Mouse (Mus musculus): Measurements from ENCODE around the gene Vps53. TPM values are rescaled to one million over a fixed set of nuclear protein-coding genes. Genes with fewer than 3 reads are reported as not detected.

The Vps53 gene
- polyA plus RNA-seq, 2 experiments: 9.4 to 12.7 TPM

DNA sequence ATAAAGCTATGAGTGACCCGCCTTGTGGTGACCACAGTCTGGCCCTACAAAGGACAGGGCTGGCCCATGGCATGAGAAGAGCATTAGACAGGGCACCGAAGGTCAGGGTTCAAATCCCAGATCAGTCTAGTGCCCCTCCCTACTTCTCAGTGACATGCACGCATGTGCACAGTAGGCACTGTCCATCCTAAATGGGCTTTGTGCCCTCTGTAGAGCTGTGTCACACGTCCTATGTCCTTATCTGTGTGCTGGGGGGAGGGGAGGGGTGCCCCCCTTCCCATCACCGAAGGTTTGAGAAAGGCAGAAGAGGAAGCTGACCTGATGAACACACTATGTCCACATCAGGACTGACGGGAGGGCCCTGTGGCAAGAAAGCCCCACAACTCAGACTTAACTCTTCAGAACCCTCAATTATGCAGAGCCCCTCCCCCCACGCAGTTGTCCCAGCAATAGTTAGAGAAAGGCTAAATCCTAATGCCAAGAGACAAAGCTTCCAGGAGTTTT is 154.3 kb downstream of the Vps53 start:
- no peak for ATAC-seq (ENCODE audit: insufficient read depth)
- Histone ChIP-seq H3K9ac (replicated peaks) (no peak overlapping the region), H3K4me3 (ENCODE audit: insufficient read depth in 1 of 2, low read depth in 2 of 2, low read length in 2 of 2) (no peak overlapping the region), H3K9me3 (ENCODE audit: control insufficient read depth, low read length) (no peaks in the 10 kb centered on the region), H3K4me2 (ENCODE audit: low read depth) (no peak overlapping the region), H3K36me3 (replicated peaks; ENCODE audit: control insufficient read depth, insufficient read depth, low read depth) (no peaks in the 10 kb centered on the region), H3K27ac (no peak overlapping the region), H3K27me3 (ENCODE audit: control insufficient read depth, insufficient read depth, low read length) (peaks cover 25% of the 10 kb centered on the region), H3K4me1 (replicated peaks; ENCODE audit: control insufficient read depth in 2 of 2, insufficient read depth in 2 of 2, low read length in 1 of 2) (peaks cover 0 to 5% of the 10 kb centered on the region in 2 experiments; a peak in 2 of 4 replicates)
- TF ChIP-seq CTCF (IDR thresholded peaks at IDR 0.05; ENCODE audit: low read depth) (no peak), EP300 (IDR thresholded peaks at IDR 0.05; ENCODE audit: low read depth) (no peak)
- no peak for DNase-seq (ENCODE audit: low read depth in 3 of 3, low spot score in 3 of 3)
- WGBS (ENCODE audit: insufficient replicate concordance): 37% methylated on average over 7 of the region's 7 CpGs

DNA sequence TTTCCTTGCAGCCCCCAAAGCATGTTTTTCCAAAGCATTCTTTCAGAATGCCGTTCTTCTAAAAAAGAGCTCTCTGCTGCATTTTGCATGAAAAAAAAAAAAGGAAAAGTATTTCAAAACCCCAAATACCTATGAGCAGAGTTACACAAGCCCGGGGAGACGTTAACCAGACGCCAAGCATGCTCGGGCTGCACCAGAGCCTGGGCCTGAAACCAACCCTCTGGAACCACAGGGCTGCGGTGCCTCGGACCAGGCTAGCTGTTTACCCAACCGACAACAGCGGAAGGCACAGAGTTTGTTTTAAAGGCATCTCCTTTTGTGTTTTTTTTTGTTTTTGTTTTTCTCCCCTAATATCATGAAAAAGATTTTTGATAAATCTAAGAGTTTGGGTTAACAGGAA is 158.5 kb downstream of the Vps53 start:
- H3K4me3 ChIP-seq (ENCODE audit: insufficient read depth in 1 of 2, low read depth in 2 of 2, low read length in 2 of 2): no peak overlapping the region
- TF ChIP-seq EP300 (IDR thresholded peaks at IDR 0.05; ENCODE audit: low read depth): no peak
- no peak for TF ChIP-seq CTCF (IDR thresholded peaks at IDR 0.05; ENCODE audit: low read depth)
- no peaks in the 10 kb centered on the region for H3K36me3 ChIP-seq (replicated peaks; ENCODE audit: control insufficient read depth, insufficient read depth, low read depth)
- no peak overlapping the region for H3K27ac ChIP-seq
- DNase-seq (ENCODE audit: low read depth in 3 of 3, low spot score in 3 of 3): no peak
- 64% methylated on average over 9 of the region's 9 CpGs for WGBS (ENCODE audit: insufficient replicate concordance)
- H3K27me3 ChIP-seq (ENCODE audit: control insufficient read depth, insufficient read depth, low read length): peaks cover 2% of the 10 kb centered on the region; the same call in 1 of the 2 replicates
- H3K4me2 ChIP-seq (ENCODE audit: low read depth): no peak overlapping the region
- no peaks in the 10 kb centered on the region for H3K9me3 ChIP-seq (ENCODE audit: control insufficient read depth, low read length)
- H3K9ac ChIP-seq (replicated peaks): no peak overlapping the region
- H3K4me1 ChIP-seq (replicated peaks; ENCODE audit: control insufficient read depth in 2 of 2, insufficient read depth in 2 of 2, low read length in 1 of 2): no peaks in the 10 kb centered on the region
- no peak for ATAC-seq (ENCODE audit: insufficient read depth)

DNA sequence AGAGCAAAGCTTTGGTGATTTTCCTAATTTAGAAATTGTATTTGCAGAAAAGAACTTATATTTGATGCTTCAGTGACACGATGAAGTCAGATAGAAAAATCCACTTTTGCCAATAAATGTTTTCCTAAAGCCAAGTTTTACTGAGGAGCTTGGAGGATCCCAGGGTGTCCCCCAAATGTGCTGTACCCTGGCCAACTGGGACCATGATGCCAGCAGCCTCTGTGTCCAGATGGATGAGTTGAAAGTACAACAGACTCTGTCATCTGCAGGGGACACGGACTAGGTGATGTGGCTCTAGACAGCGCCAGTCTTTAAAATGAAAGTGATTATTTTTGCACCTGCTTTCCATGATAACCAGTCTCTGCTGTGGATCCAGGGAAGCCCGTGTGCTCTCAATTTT is 159.6 kb downstream of the Vps53 start:
- TF ChIP-seq CTCF (IDR thresholded peaks at IDR 0.05; ENCODE audit: low read depth): no peak
- TF ChIP-seq EP300 (IDR thresholded peaks at IDR 0.05; ENCODE audit: low read depth): no peak
- no peak overlapping the region for H3K27ac ChIP-seq
- H3K9ac ChIP-seq (replicated peaks): no peak overlapping the region
- WGBS (ENCODE audit: insufficient replicate concordance): 69% methylated on average over 4 of the region's 4 CpGs
- H3K27me3 ChIP-seq (ENCODE audit: control insufficient read depth, insufficient read depth, low read length): no peaks in the 10 kb centered on the region; the same call in 1 of the 2 replicates
- ATAC-seq (ENCODE audit: insufficient read depth) (no peak), DNase-seq (ENCODE audit: low read depth in 3 of 3, low spot score in 3 of 3) (no peak)
- no peak overlapping the region for H3K4me3 ChIP-seq (ENCODE audit: insufficient read depth in 1 of 2, low read depth in 2 of 2, low read length in 2 of 2)
- H3K4me2 ChIP-seq (ENCODE audit: low read depth): no peak overlapping the region
- H3K4me1 ChIP-seq (replicated peaks; ENCODE audit: control insufficient read depth in 2 of 2, insufficient read depth in 2 of 2, low read length in 1 of 2): no peaks in the 10 kb centered on the region
- no peaks in the 10 kb centered on the region for H3K36me3 ChIP-seq (replicated peaks; ENCODE audit: control insufficient read depth, insufficient read depth, low read depth)
- no peaks in the 10 kb centered on the region for H3K9me3 ChIP-seq (ENCODE audit: control insufficient read depth, low read length)

DNA sequence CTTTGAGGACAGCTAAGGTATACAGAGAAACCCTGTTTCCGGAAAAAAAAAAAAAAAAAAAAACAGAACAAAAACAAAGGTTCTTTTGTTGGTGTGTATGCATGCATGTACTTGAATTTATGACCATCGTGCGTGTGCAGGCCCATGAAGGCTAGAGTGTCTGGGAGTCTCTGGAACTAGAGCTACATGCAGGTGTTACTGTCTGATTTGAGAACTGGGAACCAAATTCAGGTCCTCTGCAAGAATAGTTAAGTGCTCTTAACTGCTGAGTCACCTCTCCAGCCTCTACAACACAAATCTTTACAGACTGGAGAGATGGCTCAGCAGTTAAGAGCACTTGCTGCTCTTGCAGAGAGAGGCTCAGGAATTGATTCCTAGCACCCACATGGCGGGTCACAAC is 163.6 kb downstream of the Vps53 start:
- H3K4me3 ChIP-seq (ENCODE audit: insufficient read depth in 1 of 2, low read depth in 2 of 2, low read length in 2 of 2): no peak overlapping the region
- H3K27ac ChIP-seq: no peak overlapping the region
- WGBS (ENCODE audit: insufficient replicate concordance): 57% methylated on average over 4 of the region's 4 CpGs
- H3K27me3 ChIP-seq (ENCODE audit: control insufficient read depth, insufficient read depth, low read length): no peaks in the 10 kb centered on the region
- no peaks in the 10 kb centered on the region for H3K36me3 ChIP-seq (replicated peaks; ENCODE audit: control insufficient read depth, insufficient read depth, low read depth)
- H3K9me3 ChIP-seq (ENCODE audit: control insufficient read depth, low read length): no peaks in the 10 kb centered on the region
- no peaks in the 10 kb centered on the region for H3K4me1 ChIP-seq (replicated peaks; ENCODE audit: control insufficient read depth in 2 of 2, insufficient read depth in 2 of 2, low read length in 1 of 2)
- no peak for DNase-seq (ENCODE audit: low read depth in 3 of 3, low spot score in 3 of 3)
- no peak overlapping the region for H3K9ac ChIP-seq (replicated peaks)
- ATAC-seq (ENCODE audit: insufficient read depth): no peak
- H3K4me2 ChIP-seq (ENCODE audit: low read depth): no peak overlapping the region
- TF ChIP-seq EP300 (IDR thresholded peaks at IDR 0.05; ENCODE audit: low read depth): no peak
- no peak for TF ChIP-seq CTCF (IDR thresholded peaks at IDR 0.05; ENCODE audit: low read depth)

DNA sequence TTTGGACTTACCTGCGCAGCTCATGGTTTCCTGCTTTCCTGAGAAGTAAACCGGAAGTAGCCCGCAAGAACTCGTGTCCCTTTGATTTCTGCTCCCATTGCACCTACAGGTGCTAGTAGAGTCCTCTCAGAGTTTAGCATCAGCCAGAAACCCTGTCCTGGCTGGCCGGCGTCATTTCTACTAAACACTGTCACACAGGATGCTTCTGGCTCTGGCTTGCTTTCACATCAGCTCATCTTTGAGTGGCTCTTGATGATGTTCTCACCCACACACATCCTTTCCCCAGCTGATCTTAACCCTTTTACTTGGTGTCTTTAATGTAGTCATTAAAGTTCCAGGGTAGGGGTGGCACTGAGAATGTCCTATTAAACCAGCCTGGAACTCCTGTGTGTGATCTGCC is 164.2 kb downstream of the Vps53 start:
- DNase-seq (ENCODE audit: low read depth in 3 of 3, low spot score in 3 of 3) (no peak), ATAC-seq (ENCODE audit: insufficient read depth) (no peak)
- H3K4me3 ChIP-seq (ENCODE audit: insufficient read depth in 1 of 2, low read depth in 2 of 2, low read length in 2 of 2): no peak overlapping the region
- H3K27ac ChIP-seq: no peak overlapping the region
- H3K36me3 ChIP-seq (replicated peaks; ENCODE audit: control insufficient read depth, insufficient read depth, low read depth): no peaks in the 10 kb centered on the region
- H3K9ac ChIP-seq (replicated peaks): no peak overlapping the region
- H3K4me1 ChIP-seq (replicated peaks; ENCODE audit: control insufficient read depth in 2 of 2, insufficient read depth in 2 of 2, low read length in 1 of 2): no peaks in the 10 kb centered on the region
- H3K9me3 ChIP-seq (ENCODE audit: control insufficient read depth, low read length): no peaks in the 10 kb centered on the region
- 67% methylated on average over 6 of the region's 6 CpGs for WGBS (ENCODE audit: insufficient replicate concordance)
- TF ChIP-seq EP300 (IDR thresholded peaks at IDR 0.05; ENCODE audit: low read depth) (no peak), CTCF (IDR thresholded peaks at IDR 0.05; ENCODE audit: low read depth) (no peak)
- no peak overlapping the region for H3K4me2 ChIP-seq (ENCODE audit: low read depth)
- H3K27me3 ChIP-seq (ENCODE audit: control insufficient read depth, insufficient read depth, low read length): no peaks in the 10 kb centered on the region

Data from liver, embryonic 14.5 days (tissue).